Mouse (Mus musculus) limb, embryonic 14.5 days (tissue): ENCODE results near the gene Ang5. TPM values are rescaled to one million over a fixed set of nuclear protein-coding genes. Genes with fewer than 3 reads are reported as not detected.
"Not testable (repeated sequence)": the region's sequence is repeated elsewhere in the genome, so short reads cannot be mapped to it uniquely, and the experiment has no call there.

Experiments used
- ATAC-seq: fragments of 200-750 bp; cut with Nextera tagmentation; 2 replicates; pipeline ENCODE4 v1.8.0; 2017; ENCODE audit warnings: low read depth, moderate number of reproducible peaks, moderate TSS enrichment; ENCODE audit not compliant: low FRiP score
- DNase-seq: peaks from one replicate; pipeline ENCODE4 v3.0.0-alpha.2; 2015; ENCODE audit warnings: low spot score
- H3K27ac ChIP-seq: fragments of 300-500 bp; sonication (generic); replicated peaks from 2 replicates; pipeline ENCODE4 v1.5.1; 2014; ENCODE audit warnings: low read depth, mild to moderate bottlenecking, low read length, moderate library complexity, mixed read lengths
- H3K27me3 ChIP-seq: fragments of 300-500 bp; sonication (generic); 2 replicates; pipeline ENCODE4 v1.6.1; 2014; ENCODE audit warnings: low read length, mixed read lengths; ENCODE audit not compliant: control insufficient read depth, insufficient read depth
- H3K36me3 ChIP-seq: fragments of 300-500 bp; sonication (generic); 2 replicates; pipeline ENCODE4 v1.6.1; 2014; ENCODE audit warnings: mild to moderate bottlenecking, low read length, moderate library complexity, mixed read lengths; ENCODE audit not compliant: control insufficient read depth, insufficient read depth
- H3K4me1 ChIP-seq: fragments of 300-500 bp; sonication (generic); 2 replicates; pipeline ENCODE4 v1.6.1; 2014; ENCODE audit warnings: antibody characterized with exemption, low read length, mixed read lengths; ENCODE audit not compliant: control insufficient read depth, insufficient read depth
- H3K4me2 ChIP-seq: fragments of 300-500 bp; sonication (generic); replicated peaks from 2 replicates; pipeline ENCODE4 v1.6.1; 2014; ENCODE audit warnings: low read depth, mild to moderate bottlenecking, low read length, moderate library complexity; ENCODE audit not compliant: severe bottlenecking
- H3K4me3 ChIP-seq: fragments of 300-500 bp; sonication (generic); replicated peaks from 2 replicates; pipeline ENCODE4 v1.5.1; 2014; ENCODE audit warnings: low read length
- H3K9ac ChIP-seq: fragments of 300-500 bp; sonication (generic); 2 replicates; pipeline ENCODE4 v1.6.1; 2014; ENCODE audit warnings: mild to moderate bottlenecking, low read depth, low read length, moderate library complexity; ENCODE audit not compliant: severe bottlenecking
- H3K9me3 ChIP-seq: fragments of 300-500 bp; sonication (generic); 2 replicates; pipeline ENCODE4 v1.6.1; 2016; ENCODE audit warnings: low read length; ENCODE audit not compliant: control insufficient read depth
- POLR2A ChIP-seq: fragments of 200-500 bp; IDR thresholded peaks from 2 replicates; pipeline ENCODE4 v1.8.0; 2012; ENCODE audit warnings: inconsistent platforms, mild to moderate bottlenecking, moderate library complexity, borderline replicate concordance; ENCODE audit not compliant: insufficient read depth, insufficient read length; ENCODE audit errors: extremely low read depth
- WGBS: fragments of 180-500 bp; shearing (Covaris S2); extraction: QIAGEN DNeasy Blood & Tissue Kit; methylation state at CpG from one replicate; pipeline ENCODE4 v1.1.7; 2014; 5-methylcytosine and 5-hydroxymethylcytosine counted together
- polyA plus RNA-seq, 2 experiments: library from polyadenylated mRNA; depleted of rRNA in 1 of 2; stranded (reverse) in 1 of 2; unstranded in 1 of 2; fragments of >200 nt; fragmentation: Nextera tagmentation in 1 of 2; extraction: Ambion mirVana in 1 of 2; gene quantifications; 2 replicates each; pipeline versions ENCODE4 v1.2.1 to v1.2.3; 2012 to 2014

The Ang5 gene
- polyA plus RNA-seq (2012; rRNA removed) = not detected in 2 replicates
- polyA plus RNA-seq (2014; fragmentation: Nextera tagmentation; extraction: Ambion mirVana) = not detected in 2 replicates

DNA sequence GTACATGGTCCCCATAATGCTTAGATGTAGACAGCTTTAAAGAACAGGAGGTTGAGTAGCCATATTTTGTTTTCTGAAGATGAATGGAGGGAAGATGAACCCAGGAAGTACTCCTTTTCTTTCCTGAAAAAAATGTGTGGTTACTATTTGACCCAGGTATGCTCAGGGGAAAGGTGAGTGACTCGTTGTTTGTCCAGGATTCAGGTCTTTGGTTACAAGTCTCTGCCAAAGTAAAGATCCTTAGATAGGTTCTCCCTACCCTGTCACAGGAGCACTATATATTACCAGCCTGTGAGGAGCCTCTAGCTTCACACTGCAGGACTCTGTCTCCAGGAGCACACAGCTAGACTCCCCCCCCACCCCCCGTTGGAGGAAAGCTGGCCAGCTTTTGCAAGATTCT lies at the start of gene Ang5:
Gene Ang5, plus strand, starts transcription at position 301 of the 400 bp plus-strand sequence.
- no CpG with 5 or more reads among the region's 2 CpGs for WGBS

DNA sequence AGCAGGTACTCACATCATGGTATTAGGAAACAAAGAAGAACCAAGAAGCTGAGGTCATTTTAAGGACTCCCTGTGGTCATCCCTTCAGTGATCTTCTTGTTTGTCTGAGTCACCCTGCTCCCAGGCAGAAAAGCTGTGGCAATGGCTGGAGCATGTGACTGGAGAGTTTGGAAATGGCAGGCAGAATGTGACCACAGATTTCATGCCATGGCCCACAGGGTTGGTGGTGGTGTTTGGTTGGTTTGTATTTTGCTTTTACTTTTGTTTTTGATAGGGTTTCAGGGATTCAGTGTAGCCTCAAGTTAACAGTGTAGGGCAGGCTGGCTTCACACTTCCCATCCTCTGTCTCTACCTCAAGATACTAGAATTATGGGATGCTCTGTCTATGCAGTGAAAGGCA lies 38.7 kb upstream of the Ang5 start:
- DNase-seq, H3K27ac ChIP-seq, H3K9ac ChIP-seq, ATAC-seq, H3K4me1 ChIP-seq, H3K36me3 ChIP-seq, H3K27me3 ChIP-seq, H3K4me2 ChIP-seq, H3K4me3 ChIP-seq, H3K9me3 ChIP-seq: not testable (repeated sequence)

More for the DNA sequence above, at the start of gene Ang5:
- not testable (repeated sequence) for H3K9ac ChIP-seq, ATAC-seq, H3K4me2 ChIP-seq, DNase-seq, H3K9me3 ChIP-seq, H3K4me3 ChIP-seq, H3K27me3 ChIP-seq, H3K4me1 ChIP-seq, H3K27ac ChIP-seq, H3K36me3 ChIP-seq

DNA sequence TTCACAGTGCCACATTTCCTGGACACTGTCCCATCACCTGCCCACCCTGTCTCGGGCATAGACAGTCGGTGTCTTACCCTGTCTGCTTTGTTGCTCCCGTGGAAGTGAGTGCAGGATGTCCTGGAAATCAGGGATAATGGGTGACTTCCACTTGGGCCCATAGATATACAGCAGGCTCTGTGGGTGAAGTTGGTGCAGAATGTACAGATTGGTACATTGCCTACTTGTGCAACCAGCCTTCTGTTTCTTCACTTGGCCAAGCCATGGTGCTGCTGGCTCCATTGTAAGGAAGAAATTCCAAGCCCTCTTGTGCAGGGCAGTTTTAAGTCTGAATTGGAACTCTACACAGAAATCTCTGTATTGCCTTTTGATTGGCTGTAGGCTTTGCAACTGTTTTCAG lies 33.4 kb upstream of the Ang5 start, which contains the start of gene Ear10:
Gene Ear10, minus strand, starts transcription at position 101 of the 400 bp plus-strand sequence.
- H3K27ac ChIP-seq, H3K4me2 ChIP-seq, H3K4me3 ChIP-seq, H3K27me3 ChIP-seq, H3K36me3 ChIP-seq, DNase-seq, H3K4me1 ChIP-seq, ATAC-seq, H3K9me3 ChIP-seq, H3K9ac ChIP-seq: not testable (repeated sequence)
- WGBS = 88% methylated on average over 3 of the region's 3 CpGs

DNA sequence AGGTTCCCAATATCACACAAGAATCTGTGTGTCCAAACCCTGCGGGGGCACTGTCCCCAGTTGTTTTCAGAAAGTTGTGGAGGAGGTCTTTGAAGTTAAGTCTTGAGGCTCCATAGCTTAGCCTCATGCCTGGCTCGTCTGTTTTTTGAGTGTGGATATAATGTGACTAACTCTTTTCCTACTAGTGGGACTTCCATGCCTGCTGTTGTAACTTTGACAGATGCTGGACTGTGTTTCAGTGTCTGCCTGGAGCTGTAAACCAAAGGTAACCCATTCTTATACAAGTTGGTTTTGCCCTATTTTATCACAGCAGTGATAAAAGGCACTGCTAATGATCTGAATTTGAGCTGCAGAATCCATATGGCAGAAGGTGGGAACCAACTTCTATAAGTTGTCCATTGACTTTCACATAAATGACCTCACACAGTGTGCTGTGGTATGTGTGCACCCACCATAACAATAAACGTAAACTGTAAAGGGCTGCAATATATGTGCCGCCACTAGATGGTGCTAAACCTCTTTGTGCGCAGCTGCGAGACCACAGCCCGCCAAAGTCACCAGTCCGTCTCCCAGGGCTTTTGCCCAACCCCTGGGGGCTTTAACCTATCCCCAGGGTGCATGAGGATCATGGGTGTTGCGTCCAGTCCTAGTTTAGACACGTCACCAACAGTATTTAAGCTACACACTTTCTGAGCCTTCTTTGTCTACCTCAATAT lies 32.0 kb upstream of the Ang5 start, which contains the start of gene Gm8113:
Gene Gm8113, plus strand, starts transcription at position 703 of the 716 bp plus-strand sequence.
- H3K9me3 ChIP-seq, H3K4me1 ChIP-seq, H3K27me3 ChIP-seq, H3K36me3 ChIP-seq: not testable (repeated sequence)
- Histone ChIP-seq H3K9ac (peak within 1 kb of the TSS; percentile 64), H3K27ac (peak within 1 kb of the TSS; percentile 73), H3K4me2 (peak within 1 kb of the TSS; percentile 44), H3K4me3 (peak within 1 kb of the TSS; percentile 45)
- ATAC-seq = peak; percentile 93
- TF ChIP-seq POLR2A = peak; percentile 16; the same call in 1 of the 2 replicates
- DNase-seq = peak; percentile 89
- 8% methylated on average over 10 of the region's 10 CpGs for WGBS

DNA sequence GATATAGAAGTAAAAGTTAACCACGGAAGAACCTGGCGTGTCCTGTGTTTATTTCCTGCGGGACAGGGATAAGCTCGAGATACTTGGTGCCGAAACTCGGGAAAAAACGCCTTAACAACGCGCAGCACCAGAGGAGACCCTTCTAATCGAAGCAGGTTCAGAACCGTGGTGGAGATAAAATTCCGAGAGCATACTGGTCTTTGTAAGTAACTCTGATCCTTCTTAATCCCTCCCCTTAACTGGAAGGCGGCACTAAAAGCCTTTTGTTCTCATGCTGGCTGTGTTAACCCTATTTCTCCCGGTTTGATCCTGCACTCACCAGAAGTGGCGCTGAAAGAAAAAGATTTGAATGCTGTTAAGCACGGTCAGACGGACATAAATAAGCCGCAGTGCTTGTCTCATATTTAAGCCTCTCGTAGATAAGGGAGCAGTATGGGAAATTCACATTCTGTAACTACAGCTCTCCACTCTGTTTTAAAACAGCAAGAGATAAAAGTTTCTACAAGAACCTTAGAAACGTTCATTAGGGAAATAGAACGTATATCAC lies 31.4 kb upstream of the Ang5 start:
- not testable (repeated sequence) for H3K9me3 ChIP-seq, H3K27me3 ChIP-seq, H3K4me1 ChIP-seq, H3K36me3 ChIP-seq
- WGBS = 5% methylated on average over 21 of the region's 21 CpGs
- Histone ChIP-seq H3K4me3 (peak overlapping the region; percentile 45), H3K27ac (peak overlapping the region; percentile 73), H3K4me2 (peak overlapping the region; percentile 44), H3K9ac (peak overlapping the region; percentile 64)
- DNase-seq (peak; percentile 42), ATAC-seq (peak; percentile 85)

DNA sequence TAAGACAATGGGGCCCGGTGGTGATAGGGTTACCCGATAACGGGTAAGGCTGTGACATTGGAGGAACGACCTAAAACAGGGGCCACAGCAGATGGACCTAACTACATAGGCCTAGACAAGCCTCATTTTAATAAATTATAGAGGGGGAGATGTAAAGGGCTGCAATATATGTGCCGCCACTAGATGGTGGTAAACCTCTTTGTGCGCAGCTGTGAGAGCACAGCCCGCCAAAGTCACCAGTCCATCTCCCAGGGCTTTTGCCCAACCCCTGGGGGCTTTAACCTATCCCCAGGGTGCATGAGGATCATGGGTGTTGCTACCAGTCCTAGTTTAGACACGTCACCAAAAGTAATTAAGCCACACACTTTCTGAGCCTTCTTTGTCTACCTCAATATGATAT lies 23.9 kb upstream of the Ang5 start:
- H3K4me2 ChIP-seq, H3K27ac ChIP-seq, H3K9ac ChIP-seq, H3K27me3 ChIP-seq, ATAC-seq, H3K4me3 ChIP-seq, H3K9me3 ChIP-seq, H3K36me3 ChIP-seq, H3K4me1 ChIP-seq: not testable (repeated sequence)
- WGBS = 25% methylated on average over 8 of the region's 8 CpGs
- DNase-seq = peak; percentile 30

DNA sequence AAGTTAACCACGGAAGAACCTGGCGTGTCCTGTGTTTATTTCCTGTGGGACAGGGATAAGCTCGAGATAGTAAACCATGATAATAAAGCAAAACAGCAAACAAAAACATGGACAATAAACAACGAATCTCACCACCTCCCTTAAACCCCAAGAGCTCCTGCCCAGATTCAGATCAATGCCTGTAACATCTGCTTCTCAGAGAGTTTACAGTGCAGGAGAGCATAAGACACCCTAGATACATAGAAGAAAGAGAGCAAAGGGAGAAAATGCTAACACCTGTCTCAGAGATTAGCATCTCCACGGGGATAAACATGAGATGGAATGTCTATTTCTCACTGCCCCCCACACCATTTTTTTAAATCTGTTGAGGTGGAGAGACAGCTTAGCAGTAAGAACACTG lies 23.5 kb upstream of the Ang5 start:
- H3K4me3 ChIP-seq, DNase-seq, H3K36me3 ChIP-seq, H3K27me3 ChIP-seq, H3K9ac ChIP-seq, H3K4me2 ChIP-seq, H3K9me3 ChIP-seq, ATAC-seq, H3K27ac ChIP-seq, H3K4me1 ChIP-seq: not testable (repeated sequence)
- 57% methylated on average over 5 of the region's 5 CpGs for WGBS

DNA sequence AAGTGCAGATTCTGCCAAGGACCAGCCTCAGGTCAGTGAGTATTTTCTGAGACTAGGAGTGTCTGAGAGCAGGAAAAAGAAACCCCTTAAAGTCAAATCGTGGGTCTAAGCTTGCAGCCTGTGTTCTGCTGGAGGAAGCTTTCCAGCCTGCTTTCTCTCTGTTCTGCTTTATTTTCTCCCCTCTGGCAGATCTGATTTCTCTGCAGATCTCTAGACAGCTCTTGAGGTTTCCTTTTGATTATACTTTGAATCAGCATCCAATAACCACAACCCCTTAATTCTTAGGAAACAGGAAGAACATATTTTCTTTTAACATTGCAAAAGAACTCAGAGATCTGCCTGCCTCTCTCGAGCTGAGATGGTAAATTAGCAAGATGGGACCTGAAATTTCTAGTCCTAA lies 3.5 kb upstream of the Ang5 start:
- H3K27me3 ChIP-seq, H3K9me3 ChIP-seq, H3K4me2 ChIP-seq, DNase-seq, H3K4me3 ChIP-seq, H3K27ac ChIP-seq, H3K4me1 ChIP-seq, H3K9ac ChIP-seq, ATAC-seq, H3K36me3 ChIP-seq: not testable (repeated sequence)
- 48% methylated on average over 2 of the region's 2 CpGs for WGBS
